Mouse (Mus musculus) megakaryocyte, embryonic 14.5 days (primary cell): ENCODE measurements around the gene Krtap19-2.

Source experiments
- FLI1 ChIP-seq: IDR thresholded peaks from 2 replicates; pipeline ENCODE4 v1.6.1; 2012; ENCODE audit warnings: low read length, inconsistent platforms, mixed read lengths
- GATA1 ChIP-seq: IDR thresholded peaks from 3 replicates; pipeline ENCODE4 v1.6.1; 2012; ENCODE audit warnings: mixed read lengths, low read length, inconsistent platforms, borderline replicate concordance

DNA sequence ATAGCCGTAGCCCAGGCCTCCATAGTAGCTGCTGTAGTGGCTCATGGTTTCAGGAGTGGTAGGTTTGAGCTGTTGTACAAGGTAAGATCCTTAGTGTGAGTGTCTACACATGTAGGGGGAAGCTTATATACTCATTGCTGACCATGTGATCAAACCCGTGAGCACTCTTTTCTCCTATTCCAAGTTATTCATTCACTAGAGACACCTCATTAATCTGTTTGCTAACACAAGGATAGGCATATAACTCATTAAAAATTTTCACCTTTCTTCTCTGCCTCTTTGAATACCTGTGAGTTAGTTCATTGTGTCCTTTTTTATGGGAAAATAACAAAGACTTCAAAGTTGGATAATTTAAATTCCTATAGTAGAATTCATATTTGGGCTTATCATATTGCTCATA, 3.9 kb upstream of the Krtap19-2 start, which contains the start of gene Krtap19-3:
- TF ChIP-seq GATA1 (no peak), FLI1 (no peak)
